Mouse (Mus musculus): ENCODE data around the gene Stx1a. TPM values are rescaled to one million over a fixed set of nuclear protein-coding genes. Genes with fewer than 3 reads are reported as not detected.

Stx1a gene
- polyA plus RNA-seq, 1 experiment: 4.4 TPM

GRCm38 (mm10) chr5:134989741-134990140 is 33.5 kb upstream of the Stx1a start:
- Histone ChIP-seq H3K4me3 (no peak overlapping the region), H3K4me2 (ENCODE audit: low read depth) (no peak overlapping the region), H3K36me3 (ENCODE audit: control insufficient read depth, insufficient read depth) (no peaks in the 10 kb centered on the region), H3K27me3 (ENCODE audit: control insufficient read depth, insufficient read depth, insufficient read length) (peaks cover 33% of the 10 kb centered on the region), H3ac (ENCODE audit: control insufficient read depth, insufficient read length) (no peak overlapping the region), H3K79me2 (ENCODE audit: control insufficient read depth, insufficient read depth) (no peaks in the 10 kb centered on the region)
- TF ChIP-seq USF1 (IDR thresholded peaks at IDR 0.05; ENCODE audit: low read depth): no peak
- peak; percentile 57; the same call in 1 of the 2 replicates for TF ChIP-seq CEBPB (IDR thresholded peaks at IDR 0.05; ENCODE audit: insufficient read depth, poor library complexity, severe bottlenecking)

GRCm38 (mm10) chr5:134992566-134992965 is 30.7 kb upstream of the Stx1a start:
- Histone ChIP-seq H3ac (ENCODE audit: control insufficient read depth, insufficient read length) (no peak overlapping the region), H3K4me3 (no peak overlapping the region), H3K36me3 (ENCODE audit: control insufficient read depth, insufficient read depth) (no peaks in the 10 kb centered on the region), H3K79me2 (ENCODE audit: control insufficient read depth, insufficient read depth) (no peaks in the 10 kb centered on the region), H3K27me3 (ENCODE audit: control insufficient read depth, insufficient read depth, insufficient read length) (peaks cover 10% of the 10 kb centered on the region), H3K4me2 (ENCODE audit: low read depth) (no peak overlapping the region)
- no peak for TF ChIP-seq REST (IDR thresholded peaks at IDR 0.05; ENCODE audit: insufficient read depth, insufficient read length)
- TF ChIP-seq POLR2AphosphoS2 (IDR thresholded peaks at IDR 0.05; ENCODE audit: insufficient read length, low read depth): no peak
- TF ChIP-seq POLR2A (IDR thresholded peaks at IDR 0.05; ENCODE audit: insufficient read length, low read depth): no peak
- no peak for TF ChIP-seq TCF12 (IDR thresholded peaks at IDR 0.05; ENCODE audit: insufficient read depth, poor library complexity, severe bottlenecking)
- TF ChIP-seq TCF3 (IDR thresholded peaks at IDR 0.05; ENCODE audit: insufficient read length, low read depth): no peak
- TF ChIP-seq E2F4 (IDR thresholded peaks at IDR 0.05; ENCODE audit: insufficient read depth): no peak
- TF ChIP-seq MAX (IDR thresholded peaks at IDR 0.05; ENCODE audit: low read depth): no peak
- no peak for TF ChIP-seq MYOD1 (IDR thresholded peaks at IDR 0.05; ENCODE audit: control insufficient read depth in 1 of 3, insufficient read length in 2 of 3, low read depth in 2 of 3)
- no peak for TF ChIP-seq USF1 (IDR thresholded peaks at IDR 0.05; ENCODE audit: low read depth)

GRCm38 (mm10) chr5:134998359-134998758 is 24.9 kb upstream of the Stx1a start:
- Histone ChIP-seq H3K36me3 (ENCODE audit: control insufficient read depth, insufficient read depth) (no peaks in the 10 kb centered on the region), H3K4me2 (ENCODE audit: low read depth) (no peak overlapping the region), H3K4me3 (no peak overlapping the region), H3K27me3 (ENCODE audit: control insufficient read depth, insufficient read depth, insufficient read length) (peaks cover 11% of the 10 kb centered on the region), H3ac (ENCODE audit: control insufficient read depth, insufficient read length) (no peak overlapping the region), H3K79me2 (ENCODE audit: control insufficient read depth, insufficient read depth) (no peaks in the 10 kb centered on the region)
- no peak for TF ChIP-seq TCF12 (IDR thresholded peaks at IDR 0.05; ENCODE audit: insufficient read depth, poor library complexity, severe bottlenecking)
- no peak for TF ChIP-seq MYOD1 (IDR thresholded peaks at IDR 0.05; ENCODE audit: control insufficient read depth in 1 of 3, insufficient read length in 2 of 3, low read depth in 2 of 3)
- no peak for TF ChIP-seq REST (IDR thresholded peaks at IDR 0.05; ENCODE audit: insufficient read depth, insufficient read length)
- no peak for TF ChIP-seq CEBPB (IDR thresholded peaks at IDR 0.05; ENCODE audit: insufficient read depth, poor library complexity, severe bottlenecking)
- TF ChIP-seq POLR2A (IDR thresholded peaks at IDR 0.05; ENCODE audit: insufficient read length, low read depth): no peak
- no peak for TF ChIP-seq POLR2AphosphoS2 (IDR thresholded peaks at IDR 0.05; ENCODE audit: insufficient read length, low read depth)
- TF ChIP-seq TCF3 (IDR thresholded peaks at IDR 0.05; ENCODE audit: insufficient read length, low read depth): no peak
- no peak for TF ChIP-seq MYOG (IDR thresholded peaks at IDR 0.05; ENCODE audit: control insufficient read depth in 1 of 3, insufficient read depth in 1 of 3, insufficient read length in 2 of 3, low read depth in 2 of 3)
- TF ChIP-seq MAX (IDR thresholded peaks at IDR 0.05; ENCODE audit: low read depth): no peak
- TF ChIP-seq E2F4 (IDR thresholded peaks at IDR 0.05; ENCODE audit: insufficient read depth): no peak
- no peak for TF ChIP-seq USF1 (IDR thresholded peaks at IDR 0.05; ENCODE audit: low read depth)
- TF ChIP-seq SRF (IDR thresholded peaks at IDR 0.05; ENCODE audit: control insufficient read depth, insufficient read length, low read depth): no peak

GRCm38 (mm10) chr5:134999797-135000196 is 23.5 kb upstream of the Stx1a start:
- TF ChIP-seq SRF (IDR thresholded peaks at IDR 0.05; ENCODE audit: control insufficient read depth, insufficient read length, low read depth): no peak
- no peak for TF ChIP-seq TCF3 (IDR thresholded peaks at IDR 0.05; ENCODE audit: insufficient read length, low read depth)
- no peak for TF ChIP-seq REST (IDR thresholded peaks at IDR 0.05; ENCODE audit: insufficient read depth, insufficient read length)
- H3ac ChIP-seq (ENCODE audit: control insufficient read depth, insufficient read length): no peak overlapping the region
- H3K27me3 ChIP-seq (ENCODE audit: control insufficient read depth, insufficient read depth, insufficient read length): peaks cover 11% of the 10 kb centered on the region
- H3K4me2 ChIP-seq (ENCODE audit: low read depth): no peak overlapping the region
- H3K79me2 ChIP-seq (ENCODE audit: control insufficient read depth, insufficient read depth): no peaks in the 10 kb centered on the region
- H3K36me3 ChIP-seq (ENCODE audit: control insufficient read depth, insufficient read depth): no peaks in the 10 kb centered on the region
- H3K4me3 ChIP-seq: no peak overlapping the region

GRCm38 (mm10) chr5:135000751-135001150 is 22.5 kb upstream of the Stx1a start:
- H3K36me3 ChIP-seq (ENCODE audit: control insufficient read depth, insufficient read depth): no peaks in the 10 kb centered on the region
- no peak overlapping the region for H3K4me2 ChIP-seq (ENCODE audit: low read depth)
- H3ac ChIP-seq (ENCODE audit: control insufficient read depth, insufficient read length): peak overlapping the region; percentile 6
- H3K79me2 ChIP-seq (ENCODE audit: control insufficient read depth, insufficient read depth): no peaks in the 10 kb centered on the region
- no peak for TF ChIP-seq TCF3 (IDR thresholded peaks at IDR 0.05; ENCODE audit: insufficient read length, low read depth)
- TF ChIP-seq USF1 (IDR thresholded peaks at IDR 0.05; ENCODE audit: low read depth): no peak
- no peak for TF ChIP-seq REST (IDR thresholded peaks at IDR 0.05; ENCODE audit: insufficient read depth, insufficient read length)
- no peak for TF ChIP-seq MAX (IDR thresholded peaks at IDR 0.05; ENCODE audit: low read depth)
- TF ChIP-seq TCF12 (IDR thresholded peaks at IDR 0.05; ENCODE audit: insufficient read depth, poor library complexity, severe bottlenecking): no peak
- no peak for TF ChIP-seq MYOG (IDR thresholded peaks at IDR 0.05; ENCODE audit: control insufficient read depth in 1 of 3, insufficient read depth in 1 of 3, insufficient read length in 2 of 3, low read depth in 2 of 3)
- TF ChIP-seq E2F4 (IDR thresholded peaks at IDR 0.05; ENCODE audit: insufficient read depth): no peak
- TF ChIP-seq CEBPB (IDR thresholded peaks at IDR 0.05; ENCODE audit: insufficient read depth, poor library complexity, severe bottlenecking): no peak
- no peak for TF ChIP-seq MYOD1 (IDR thresholded peaks at IDR 0.05; ENCODE audit: control insufficient read depth in 1 of 3, insufficient read length in 2 of 3, low read depth in 2 of 3)
- TF ChIP-seq POLR2AphosphoS2 (IDR thresholded peaks at IDR 0.05; ENCODE audit: insufficient read length, low read depth): no peak
- peaks cover 9% of the 10 kb centered on the region for H3K27me3 ChIP-seq (ENCODE audit: control insufficient read depth, insufficient read depth, insufficient read length)
- no peak overlapping the region for H3K4me3 ChIP-seq
